Mouse (Mus musculus) C2C12 (cell line): Measurements from ENCODE around the gene Tubb4b. TPM values are rescaled to one million over a fixed set of nuclear protein-coding genes. Genes with fewer than 3 reads are reported as not detected.

Experiments
- H3K27me3 ChIP-seq: one replicate; pipeline ENCODE4 v1.6.1; 2011; ENCODE audit not compliant: control insufficient read depth, insufficient read depth, insufficient read length
- H3K36me3 ChIP-seq: one replicate; pipeline ENCODE4 v1.6.1; 2011; ENCODE audit not compliant: control insufficient read depth, insufficient read depth
- H3K4me3 ChIP-seq: one replicate; pipeline ENCODE4 v1.5.1; 2011; ENCODE audit warnings: mild to moderate bottlenecking, control low read depth; ENCODE audit not compliant: poor library complexity, insufficient read depth, severe bottlenecking
- H3K79me2 ChIP-seq: one replicate; pipeline ENCODE4 v1.6.1; 2011; ENCODE audit not compliant: control insufficient read depth, insufficient read depth
- H3K79me3 ChIP-seq: one replicate; pipeline ENCODE4 v1.6.1; 2011; ENCODE audit warnings: low read depth, control low read depth
- H3ac ChIP-seq: one replicate; pipeline ENCODE3; 2011; ENCODE audit warnings: low read depth; ENCODE audit not compliant: control insufficient read depth, insufficient read length
- CEBPB ChIP-seq: IDR thresholded peaks from one replicate; pipeline ENCODE4 v1.6.1; 2011; ENCODE audit warnings: low read depth, mild to moderate bottlenecking, control low read depth, moderate library complexity
- CTCF ChIP-seq: IDR thresholded peaks from one replicate; pipeline ENCODE4 v1.5.1; 2011; ENCODE audit not compliant: control insufficient read depth, insufficient read depth, insufficient read length
- FOSL1 ChIP-seq: IDR thresholded peaks from one replicate; pipeline ENCODE4 v1.8.0; 2011; ENCODE audit warnings: mild to moderate bottlenecking, low read length; ENCODE audit not compliant: poor library complexity, insufficient read depth, severe bottlenecking
- MAX ChIP-seq: IDR thresholded peaks from one replicate; pipeline ENCODE4 v1.6.1; 2011; ENCODE audit warnings: mild to moderate bottlenecking, control low read depth
- MYOD1 ChIP-seq: IDR thresholded peaks from one replicate; pipeline ENCODE4 v1.6.1; 2011; ENCODE audit warnings: low read depth; ENCODE audit not compliant: control insufficient read depth, insufficient read length
- MYOG ChIP-seq: IDR thresholded peaks from one replicate; pipeline ENCODE4 v1.6.1; 2011; ENCODE audit not compliant: control insufficient read depth, insufficient read length; ENCODE audit errors: extremely low read depth
- USF1 ChIP-seq: IDR thresholded peaks from one replicate; pipeline ENCODE4 v1.6.1; 2011; ENCODE audit warnings: low read depth, mild to moderate bottlenecking, control low read depth, moderate library complexity
- polyA plus RNA-seq: library from polyadenylated mRNA; unstranded; fragments of >200 nt; fragmentation: generic; extraction: Trizol; gene quantifications from one replicate; pipeline ENCODE4 v1.2.1, GENCODE M21; 2012; ENCODE audit warnings: missing spikeins

The Tubb4b gene
- polyA plus RNA-seq, 1 experiment, result 800 TPM

- no peak overlapping the region for H3K4me3 ChIP-seq
- H3K79me2 ChIP-seq, result no peaks in the 10 kb centered on the region
- no peaks in the 10 kb centered on the region for H3K79me3 ChIP-seq
- H3K36me3 ChIP-seq, result no peaks in the 10 kb centered on the region
- peaks cover 5% of the 10 kb centered on the region for H3K27me3 ChIP-seq
- no peak overlapping the region for H3ac ChIP-seq
- TF ChIP-seq CTCF, result no peak
- TF ChIP-seq USF1, result no peak
- no peak for TF ChIP-seq MYOD1
- TF ChIP-seq CEBPB, result no peak
- no peak for TF ChIP-seq FOSL1
- TF ChIP-seq MAX, result no peak
- TF ChIP-seq MYOG, result no peak
Measured at GRCm38 (mm10) chr2:25184496-25184895, 40.0 kb downstream of the Tubb4b start.

GRCm38 (mm10) chr2:25183336-25183735 is 41.2 kb downstream of the Tubb4b start:
- Histone ChIP-seq H3ac (no peak overlapping the region), H3K27me3 (peaks cover 5% of the 10 kb centered on the region), H3K79me2 (no peaks in the 10 kb centered on the region), H3K79me3 (no peaks in the 10 kb centered on the region), H3K4me3 (no peak overlapping the region), H3K36me3 (no peaks in the 10 kb centered on the region)
- no peak for TF ChIP-seq MYOD1
- no peak for TF ChIP-seq USF1
- TF ChIP-seq FOSL1, result no peak
- no peak for TF ChIP-seq CTCF
- TF ChIP-seq MYOG, result no peak
- no peak for TF ChIP-seq MAX
- no peak for TF ChIP-seq CEBPB

GRCm38 (mm10) chr2:25182664-25183063 is 41.8 kb downstream of the Tubb4b start:
- no peak overlapping the region for H3ac ChIP-seq
- peaks cover 5% of the 10 kb centered on the region for H3K27me3 ChIP-seq
- TF ChIP-seq MYOG (no peak), MAX (no peak), MYOD1 (no peak), CEBPB (no peak), USF1 (no peak), FOSL1 (no peak), CTCF (no peak)
- no peak overlapping the region for H3K4me3 ChIP-seq
- H3K79me2 ChIP-seq, result no peaks in the 10 kb centered on the region
- no peaks in the 10 kb centered on the region for H3K36me3 ChIP-seq
- H3K79me3 ChIP-seq, result no peaks in the 10 kb centered on the region

GRCm38 (mm10) chr2:25181891-25182397 is 42.6 kb downstream of the Tubb4b start:
- no peaks in the 10 kb centered on the region for H3K79me3 ChIP-seq
- no peak overlapping the region for H3ac ChIP-seq
- peak overlapping the region; percentile 34 for H3K4me3 ChIP-seq
- TF ChIP-seq MYOG (no peak), MYOD1 (no peak), FOSL1 (no peak), MAX (no peak), CEBPB (no peak), CTCF (no peak), USF1 (no peak)
- H3K79me2 ChIP-seq, result no peaks in the 10 kb centered on the region
- peaks cover 5% of the 10 kb centered on the region for H3K27me3 ChIP-seq
- H3K36me3 ChIP-seq, result no peaks in the 10 kb centered on the region

GRCm38 (mm10) chr2:25180973-25181890 is 43.3 kb downstream of the Tubb4b start:
- Histone ChIP-seq H3K27me3 (peaks cover 5% of the 10 kb centered on the region), H3K36me3 (no peaks in the 10 kb centered on the region), H3K4me3 (peak overlapping the region; percentile 34), H3K79me3 (no peaks in the 10 kb centered on the region), H3K79me2 (no peaks in the 10 kb centered on the region), H3ac (peak overlapping the region; percentile 50)
- no peak for TF ChIP-seq CEBPB
- no peak for TF ChIP-seq CTCF
- TF ChIP-seq MYOD1, result no peak
- no peak for TF ChIP-seq FOSL1
- TF ChIP-seq USF1, result no peak
- TF ChIP-seq MAX, result no peak
- no peak for TF ChIP-seq MYOG
